Mouse (Mus musculus): Measurements from ENCODE around the gene Slc35b2. TPM values are rescaled to one million over a fixed set of nuclear protein-coding genes. Genes with fewer than 3 reads are reported as not detected.
A peak's percentile ranks its signal among the peaks of the same experiment; 100 is the strongest.

Slc35b2 gene
- polyA plus RNA-seq, 1 experiment from 2014 or later = 131 TPM

GRCm38 (mm10) chr17:45585725-45586448, 22.2 kb downstream of the Slc35b2 start:
- Histone ChIP-seq H3K36me3 (ENCODE audit: control insufficient read depth, insufficient read depth, low read length) (peaks cover 10% of the 10 kb centered on the region), H3K4me2 (ENCODE audit: low read depth, low read length) (no peak overlapping the region), H3K27me3 (ENCODE audit: control insufficient read depth, insufficient read depth, low read depth, low read length) (no peaks in the 10 kb centered on the region), H3K4me1 (replicated peaks; ENCODE audit: control insufficient read depth, insufficient read depth, low read length) (peaks cover 32% of the 10 kb centered on the region), H3K27ac (ENCODE audit: low read length) (peak overlapping the region; percentile 93), H3K4me3 (ENCODE audit: low read length) (no peak overlapping the region), H3K9ac (ENCODE audit: low read length) (peak overlapping the region; percentile 8; the same call in 1 of the 2 replicates), H3K9me3 (ENCODE audit: control insufficient read depth, low read length) (peaks cover 3% of the 10 kb centered on the region; the same call in 1 of the 2 replicates)
- 69% methylated on average over 23 of the region's 23 CpGs for WGBS
- ATAC-seq (ENCODE audit: low read depth) = peak; percentile 1; the same call in 1 of the 2 replicates

GRCm38 (mm10) chr17:45586449-45586837, 22.8 kb downstream of the Slc35b2 start:
- ATAC-seq (ENCODE audit: low read depth) = no peak
- Histone ChIP-seq H3K4me2 (ENCODE audit: low read depth, low read length) (no peak overlapping the region), H3K9me3 (ENCODE audit: control insufficient read depth, low read length) (peaks cover 3% of the 10 kb centered on the region; the same call in 1 of the 2 replicates), H3K9ac (ENCODE audit: low read length) (no peak overlapping the region), H3K27ac (ENCODE audit: low read length) (peak overlapping the region; percentile 93), H3K4me3 (ENCODE audit: low read length) (no peak overlapping the region), H3K36me3 (ENCODE audit: control insufficient read depth, insufficient read depth, low read length) (peaks cover 10% of the 10 kb centered on the region), H3K4me1 (replicated peaks; ENCODE audit: control insufficient read depth, insufficient read depth, low read length) (peaks cover 30% of the 10 kb centered on the region), H3K27me3 (ENCODE audit: control insufficient read depth, insufficient read depth, low read depth, low read length) (no peaks in the 10 kb centered on the region)
- 97% methylated on average over 3 of the region's 3 CpGs for WGBS

- Histone ChIP-seq H3K9ac (ENCODE audit: low read length) (no peak overlapping the region), H3K36me3 (ENCODE audit: control insufficient read depth, insufficient read depth, low read length) (peaks cover 10% of the 10 kb centered on the region), H3K4me2 (ENCODE audit: low read depth, low read length) (no peak overlapping the region), H3K27ac (ENCODE audit: low read length) (no peak overlapping the region), H3K4me3 (ENCODE audit: low read length) (no peak overlapping the region), H3K4me1 (replicated peaks; ENCODE audit: control insufficient read depth, insufficient read depth, low read length) (peaks cover 43% of the 10 kb centered on the region), H3K9me3 (ENCODE audit: control insufficient read depth, low read length) (peaks cover 3% of the 10 kb centered on the region; the same call in 1 of the 2 replicates), H3K27me3 (ENCODE audit: control insufficient read depth, insufficient read depth, low read depth, low read length) (no peaks in the 10 kb centered on the region)
- no peak for ATAC-seq (ENCODE audit: low read depth)
- WGBS = 86% methylated on average over 7 of the region's 7 CpGs
These were observed 24.7 kb downstream of the Slc35b2 start for GRCm38 (mm10) chr17:45588370-45588769.

- Histone ChIP-seq H3K9me3 (ENCODE audit: control insufficient read depth, low read length) (peaks cover 3% of the 10 kb centered on the region; the same call in 1 of the 2 replicates), H3K4me3 (ENCODE audit: low read length) (no peak overlapping the region), H3K36me3 (ENCODE audit: control insufficient read depth, insufficient read depth, low read length) (peaks cover 10% of the 10 kb centered on the region), H3K27ac (ENCODE audit: low read length) (no peak overlapping the region), H3K27me3 (ENCODE audit: control insufficient read depth, insufficient read depth, low read depth, low read length) (no peaks in the 10 kb centered on the region), H3K9ac (ENCODE audit: low read length) (no peak overlapping the region), H3K4me1 (replicated peaks; ENCODE audit: control insufficient read depth, insufficient read depth, low read length) (peaks cover 43% of the 10 kb centered on the region), H3K4me2 (ENCODE audit: low read depth, low read length) (no peak overlapping the region)
- WGBS = 94% methylated on average over 7 of the region's 7 CpGs
- ATAC-seq (ENCODE audit: low read depth) = no peak
These were observed 25.6 kb downstream of the Slc35b2 start for GRCm38 (mm10) chr17:45589236-45589635.

GRCm38 (mm10) chr17:45589844-45590243, 26.2 kb downstream of the Slc35b2 start:
- Histone ChIP-seq H3K4me1 (replicated peaks; ENCODE audit: control insufficient read depth, insufficient read depth, low read length) (peaks cover 43% of the 10 kb centered on the region), H3K4me3 (ENCODE audit: low read length) (no peak overlapping the region), H3K27me3 (ENCODE audit: control insufficient read depth, insufficient read depth, low read depth, low read length) (no peaks in the 10 kb centered on the region), H3K36me3 (ENCODE audit: control insufficient read depth, insufficient read depth, low read length) (peaks cover 10% of the 10 kb centered on the region), H3K27ac (ENCODE audit: low read length) (no peak overlapping the region), H3K9me3 (ENCODE audit: control insufficient read depth, low read length) (peaks cover 3% of the 10 kb centered on the region; the same call in 1 of the 2 replicates), H3K9ac (ENCODE audit: low read length) (no peak overlapping the region), H3K4me2 (ENCODE audit: low read depth, low read length) (no peak overlapping the region)
- WGBS = 90% methylated on average over 8 of the region's 8 CpGs
- ATAC-seq (ENCODE audit: low read depth) = no peak

- Histone ChIP-seq H3K27me3 (ENCODE audit: control insufficient read depth, insufficient read depth, low read depth, low read length) (no peaks in the 10 kb centered on the region), H3K36me3 (ENCODE audit: control insufficient read depth, insufficient read depth, low read length) (peaks cover 10% of the 10 kb centered on the region), H3K4me3 (ENCODE audit: low read length) (no peak overlapping the region), H3K9ac (ENCODE audit: low read length) (no peak overlapping the region), H3K9me3 (ENCODE audit: control insufficient read depth, low read length) (peaks cover 3% of the 10 kb centered on the region; the same call in 1 of the 2 replicates), H3K4me2 (ENCODE audit: low read depth, low read length) (no peak overlapping the region), H3K4me1 (replicated peaks; ENCODE audit: control insufficient read depth, insufficient read depth, low read length) (peaks cover 38% of the 10 kb centered on the region), H3K27ac (ENCODE audit: low read length) (no peak overlapping the region)
- ATAC-seq (ENCODE audit: low read depth) = no peak
- 59% methylated on average over 6 of the region's 6 CpGs for WGBS
These were observed 26.7 kb downstream of the Slc35b2 start for GRCm38 (mm10) chr17:45590410-45590809.

GRCm38 (mm10) chr17:45591701-45592605, 28.3 kb downstream of the Slc35b2 start:
- H3K27me3 ChIP-seq (ENCODE audit: control insufficient read depth, insufficient read depth, low read depth, low read length) = no peaks in the 10 kb centered on the region
- no peaks in the 10 kb centered on the region; the same call in 1 of the 2 replicates for H3K9me3 ChIP-seq (ENCODE audit: control insufficient read depth, low read length)
- H3K4me3 ChIP-seq (ENCODE audit: low read length) = peak overlapping the region; percentile 5
- peaks cover 46% of the 10 kb centered on the region for H3K4me1 ChIP-seq (replicated peaks; ENCODE audit: control insufficient read depth, insufficient read depth, low read length)
- WGBS = 46% methylated on average over 16 of the region's 16 CpGs
- H3K27ac ChIP-seq (ENCODE audit: low read length) = peak overlapping the region; percentile 56
- ATAC-seq (ENCODE audit: low read depth) = 0 out of 2 replicates have a peak, but pooled peaks have one; percentile 1
- peak overlapping the region; percentile 8 for H3K9ac ChIP-seq (ENCODE audit: low read length)
- H3K36me3 ChIP-seq (ENCODE audit: control insufficient read depth, insufficient read depth, low read length) = peaks cover 4% of the 10 kb centered on the region; the same call in 1 of the 2 replicates
- H3K4me2 ChIP-seq (ENCODE audit: low read depth, low read length) = peak overlapping the region; percentile 31

GRCm38 (mm10) chr17:45592606-45593431, 29.1 kb downstream of the Slc35b2 start:
- Histone ChIP-seq H3K9me3 (ENCODE audit: control insufficient read depth, low read length) (no peaks in the 10 kb centered on the region), H3K27ac (ENCODE audit: low read length) (peak overlapping the region; percentile 56), H3K9ac (ENCODE audit: low read length) (peak overlapping the region; percentile 17), H3K4me3 (ENCODE audit: low read length) (peak overlapping the region; percentile 5), H3K27me3 (ENCODE audit: control insufficient read depth, insufficient read depth, low read depth, low read length) (no peaks in the 10 kb centered on the region), H3K36me3 (ENCODE audit: control insufficient read depth, insufficient read depth, low read length) (no peaks in the 10 kb centered on the region), H3K4me1 (replicated peaks; ENCODE audit: control insufficient read depth, insufficient read depth, low read length) (peaks cover 46% of the 10 kb centered on the region), H3K4me2 (ENCODE audit: low read depth, low read length) (peak overlapping the region; percentile 31)
- 35% methylated on average over 8 of the region's 8 CpGs for WGBS
- ATAC-seq (ENCODE audit: low read depth) = peak; percentile 13

Data from lung, embryonic 16.5 days (tissue).